Mouse (Mus musculus) heart, embryonic 12.5 days (tissue): ENCODE measurements around the gene Fdx1. TPM values are rescaled to one million over a fixed set of nuclear protein-coding genes. Genes with fewer than 3 reads are reported as not detected.

Experiments used
- ATAC-seq: fragments of 200-750 bp; cut with Nextera tagmentation; 2 replicates; pipeline ENCODE4 v1.8.0; 2017; ENCODE audit warnings: moderate TSS enrichment, moderate library complexity; ENCODE audit not compliant: insufficient number of reproducible peaks, low FRiP score
- H3K27ac ChIP-seq: fragments of 300-500 bp; sonication (generic); 2 replicates; pipeline ENCODE4 v1.5.1; 2016; ENCODE audit warnings: mild to moderate bottlenecking, moderate library complexity; ENCODE audit not compliant: poor library complexity, severe bottlenecking
- H3K27me3 ChIP-seq: fragments of 300-500 bp; sonication (generic); replicated peaks from 2 replicates; pipeline ENCODE4 v1.6.1; 2016; ENCODE audit warnings: mild to moderate bottlenecking, moderate library complexity
- H3K36me3 ChIP-seq: fragments of 300-500 bp; sonication (generic); 2 replicates; pipeline ENCODE4 v1.6.1; 2016; ENCODE audit warnings: mild to moderate bottlenecking, moderate library complexity
- H3K4me1 ChIP-seq: fragments of 300-500 bp; sonication (generic); replicated peaks from 2 replicates; pipeline ENCODE4 v1.6.1; 2016; ENCODE audit warnings: mild to moderate bottlenecking
- H3K4me2 ChIP-seq: fragments of 300-500 bp; sonication (generic); 2 replicates; pipeline ENCODE4 v1.6.1; 2016; ENCODE audit warnings: mild to moderate bottlenecking, moderate library complexity
- H3K4me3 ChIP-seq: fragments of 300-500 bp; sonication (generic); 2 replicates; pipeline ENCODE4 v1.5.1; 2016; ENCODE audit warnings: mild to moderate bottlenecking
- H3K9ac ChIP-seq: fragments of 300-500 bp; sonication (generic); 2 replicates; pipeline ENCODE4 v1.6.1; 2016; ENCODE audit warnings: mild to moderate bottlenecking, moderate library complexity
- H3K9me3 ChIP-seq: fragments of 300-500 bp; sonication (generic); replicated peaks from 2 replicates; pipeline ENCODE4 v1.6.1; 2016; ENCODE audit warnings: mild to moderate bottlenecking, moderate library complexity
- WGBS: fragments of 180-500 bp; shearing (Covaris S2); methylation state at CpG from one replicate; pipeline ENCODE4 v1.1.7; 2016; 5-methylcytosine and 5-hydroxymethylcytosine counted together
- polyA plus RNA-seq: library from polyadenylated mRNA; unstranded; fragments of >200 nt; fragmentation: Nextera tagmentation; extraction: Ambion mirVana; gene quantifications from 2 replicates; pipeline ENCODE4 v1.2.1, GENCODE M21; 2016

Gene Fdx1
- polyA plus RNA-seq, 1 experiment from 2014 or later, result 100 TPM

GRCm38 (mm10) chr9:51960331-51960730 is 3.0 kb downstream of the Fdx1 start:
- Histone ChIP-seq H3K36me3 (peaks cover 12% of the 10 kb centered on the region), H3K4me2 (no peak overlapping the region), H3K27me3 (no peaks in the 10 kb centered on the region), H3K4me1 (peaks cover 33% of the 10 kb centered on the region), H3K9me3 (no peaks in the 10 kb centered on the region), H3K4me3 (no peak overlapping the region), H3K27ac (no peak overlapping the region), H3K9ac (no peak overlapping the region)
- WGBS, result 80% methylated on average over 2 of the region's 2 CpGs
- ATAC-seq, result no peak

DNA sequence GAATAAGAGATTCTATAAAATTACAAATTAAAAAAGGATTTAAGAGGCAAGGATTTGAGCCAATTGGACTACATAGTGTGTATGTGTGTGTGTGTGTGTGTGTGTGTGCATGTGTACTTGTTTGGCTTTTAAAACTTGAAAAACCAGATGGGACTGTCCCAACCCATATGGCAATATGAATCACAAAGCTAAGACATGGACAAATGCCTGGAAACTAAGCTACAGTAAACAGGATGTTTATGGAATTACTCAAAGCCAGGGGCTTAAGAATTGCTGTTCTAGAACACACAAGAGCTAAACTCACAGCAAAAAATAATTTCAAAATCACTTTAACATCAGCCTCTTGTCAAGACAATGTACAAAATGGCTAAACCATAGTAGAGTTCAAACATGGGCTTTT is 4.4 kb downstream of the Fdx1 start:
- H3K9ac ChIP-seq, result no peak overlapping the region
- H3K4me1 ChIP-seq, result peaks cover 30% of the 10 kb centered on the region
- no peak overlapping the region for H3K4me2 ChIP-seq
- no peak for ATAC-seq
- H3K27me3 ChIP-seq, result no peaks in the 10 kb centered on the region
- H3K9me3 ChIP-seq, result no peaks in the 10 kb centered on the region
- H3K27ac ChIP-seq, result no peak overlapping the region
- no peak overlapping the region for H3K4me3 ChIP-seq
- peaks cover 22% of the 10 kb centered on the region for H3K36me3 ChIP-seq

- Histone ChIP-seq H3K27ac (no peak overlapping the region), H3K36me3 (peaks cover 28% of the 10 kb centered on the region), H3K4me1 (peaks cover 25% of the 10 kb centered on the region), H3K9me3 (no peaks in the 10 kb centered on the region), H3K27me3 (no peaks in the 10 kb centered on the region), H3K4me3 (no peak overlapping the region), H3K9ac (no peak overlapping the region), H3K4me2 (no peak overlapping the region)
- WGBS, result 30% methylated on average over 8 of the region's 8 CpGs
- ATAC-seq, result no peak
These were observed 6.3 kb downstream of the Fdx1 start for GRCm38 (mm10) chr9:51957025-51957424.

DNA sequence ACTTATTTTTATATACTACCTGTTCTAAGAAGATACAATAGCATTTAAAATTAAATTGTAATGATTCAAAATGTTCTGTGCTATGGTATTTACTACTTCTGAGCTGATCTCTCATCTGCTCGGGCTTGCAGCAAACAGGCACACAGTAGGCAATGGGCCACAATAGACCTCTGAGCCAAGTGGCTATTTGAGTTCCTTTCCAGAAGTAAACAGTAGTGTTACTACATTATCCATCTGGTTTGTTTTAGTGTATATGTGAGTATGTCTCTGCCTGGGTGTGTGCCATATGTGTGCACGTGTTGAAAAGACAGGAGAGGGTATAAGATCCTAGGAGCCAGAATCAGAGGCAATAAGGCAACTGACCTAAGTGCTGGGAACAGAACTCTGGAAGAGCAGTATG is 6.9 kb downstream of the Fdx1 start:
- Histone ChIP-seq H3K4me1 (peaks cover 20% of the 10 kb centered on the region), H3K27me3 (no peaks in the 10 kb centered on the region), H3K9me3 (no peaks in the 10 kb centered on the region), H3K27ac (no peak overlapping the region), H3K9ac (no peak overlapping the region), H3K4me3 (no peak overlapping the region), H3K36me3 (peaks cover 30% of the 10 kb centered on the region), H3K4me2 (no peak overlapping the region)
- ATAC-seq, result no peak
- 76% methylated on average over 2 of the region's 2 CpGs for WGBS

- H3K9me3 ChIP-seq, result no peaks in the 10 kb centered on the region
- no peak overlapping the region for H3K27ac ChIP-seq
- H3K4me3 ChIP-seq, result no peak overlapping the region
- peaks cover 42% of the 10 kb centered on the region for H3K36me3 ChIP-seq
- H3K9ac ChIP-seq, result no peak overlapping the region
- 0 out of 2 replicates have a peak, but pooled peaks cover 4% of the 10 kb centered on the region for H3K4me1 ChIP-seq
- H3K27me3 ChIP-seq, result no peaks in the 10 kb centered on the region
- 70% methylated on average over 2 of the region's 2 CpGs for WGBS
- H3K4me2 ChIP-seq, result no peak overlapping the region
- ATAC-seq, result no peak
These were observed 12.0 kb downstream of the Fdx1 start for GRCm38 (mm10) chr9:51951337-51951736.

- Histone ChIP-seq H3K9ac (no peak overlapping the region), H3K9me3 (no peaks in the 10 kb centered on the region), H3K4me3 (no peak overlapping the region), H3K4me2 (no peak overlapping the region), H3K4me1 (0 out of 2 replicates have a peak, but pooled peaks cover 4% of the 10 kb centered on the region), H3K27me3 (no peaks in the 10 kb centered on the region), H3K27ac (no peak overlapping the region), H3K36me3 (peaks cover 41% of the 10 kb centered on the region)
- 75% methylated on average over 1 of the region's 1 CpGs for WGBS
- ATAC-seq, result no peak
These were observed 12.7 kb downstream of the Fdx1 start for GRCm38 (mm10) chr9:51950667-51951066.

- Histone ChIP-seq H3K4me3 (no peak overlapping the region), H3K9me3 (no peaks in the 10 kb centered on the region), H3K4me2 (no peak overlapping the region), H3K9ac (no peak overlapping the region), H3K36me3 (peaks cover 37% of the 10 kb centered on the region), H3K27me3 (no peaks in the 10 kb centered on the region), H3K4me1 (0 out of 2 replicates have a peak, but pooled peaks cover 3% of the 10 kb centered on the region), H3K27ac (no peak overlapping the region)
- ATAC-seq, result no peak
- WGBS, result 84% methylated on average over 3 of the region's 3 CpGs
These were observed 13.1 kb downstream of the Fdx1 start for GRCm38 (mm10) chr9:51950225-51950624.

- Histone ChIP-seq H3K4me2 (no peak overlapping the region), H3K36me3 (peaks cover 40% of the 10 kb centered on the region), H3K9me3 (no peaks in the 10 kb centered on the region), H3K9ac (no peak overlapping the region), H3K27me3 (no peaks in the 10 kb centered on the region), H3K4me1 (no peaks in the 10 kb centered on the region), H3K27ac (no peak overlapping the region), H3K4me3 (no peak overlapping the region)
- no peak for ATAC-seq
- 83% methylated on average over 6 of the region's 6 CpGs for WGBS
These were observed 19.4 kb downstream of the Fdx1 start for GRCm38 (mm10) chr9:51943934-51944333.

GRCm38 (mm10) chr9:51934641-51935040 is 28.7 kb downstream of the Fdx1 start:
- peaks cover 10% of the 10 kb centered on the region; the same call in 1 of the 2 replicates for H3K4me1 ChIP-seq
- H3K4me2 ChIP-seq, result no peak overlapping the region
- no peak for ATAC-seq
- WGBS, result 41% methylated on average over 1 of the region's 1 CpGs
- no peaks in the 10 kb centered on the region for H3K27me3 ChIP-seq
- H3K4me3 ChIP-seq, result no peak overlapping the region
- H3K9me3 ChIP-seq, result no peaks in the 10 kb centered on the region
- H3K9ac ChIP-seq, result no peak overlapping the region
- H3K27ac ChIP-seq, result no peak overlapping the region
- H3K36me3 ChIP-seq, result no peaks in the 10 kb centered on the region; the same call in 1 of the 2 replicates

DNA sequence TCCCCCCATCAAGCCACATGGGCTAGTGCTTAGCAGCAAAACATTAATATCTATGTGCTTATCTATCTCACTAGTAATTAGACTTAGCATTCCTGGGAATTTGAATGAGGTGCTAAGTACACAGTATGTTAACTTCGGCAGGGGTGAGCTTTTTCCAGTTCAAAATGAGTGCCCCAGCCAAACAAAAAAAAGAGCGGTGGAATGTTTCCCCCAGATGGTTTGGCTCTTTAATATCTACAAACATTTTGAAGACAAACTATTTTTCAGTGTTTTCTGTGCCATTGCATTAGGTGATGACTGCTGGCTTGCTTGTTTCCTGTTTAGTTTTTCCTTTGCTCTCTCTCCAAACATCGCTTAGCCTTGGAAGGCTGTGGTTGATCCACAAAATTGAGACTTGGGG is 31.4 kb downstream of the Fdx1 start:
- Histone ChIP-seq H3K9ac (no peak overlapping the region), H3K4me3 (no peak overlapping the region), H3K4me1 (peaks cover 21% of the 10 kb centered on the region), H3K27me3 (no peaks in the 10 kb centered on the region), H3K9me3 (no peaks in the 10 kb centered on the region), H3K36me3 (no peaks in the 10 kb centered on the region; the same call in 1 of the 2 replicates), H3K4me2 (no peak overlapping the region), H3K27ac (no peak overlapping the region)
- WGBS, result 67% methylated on average over 3 of the region's 3 CpGs
- ATAC-seq, result no peak

DNA sequence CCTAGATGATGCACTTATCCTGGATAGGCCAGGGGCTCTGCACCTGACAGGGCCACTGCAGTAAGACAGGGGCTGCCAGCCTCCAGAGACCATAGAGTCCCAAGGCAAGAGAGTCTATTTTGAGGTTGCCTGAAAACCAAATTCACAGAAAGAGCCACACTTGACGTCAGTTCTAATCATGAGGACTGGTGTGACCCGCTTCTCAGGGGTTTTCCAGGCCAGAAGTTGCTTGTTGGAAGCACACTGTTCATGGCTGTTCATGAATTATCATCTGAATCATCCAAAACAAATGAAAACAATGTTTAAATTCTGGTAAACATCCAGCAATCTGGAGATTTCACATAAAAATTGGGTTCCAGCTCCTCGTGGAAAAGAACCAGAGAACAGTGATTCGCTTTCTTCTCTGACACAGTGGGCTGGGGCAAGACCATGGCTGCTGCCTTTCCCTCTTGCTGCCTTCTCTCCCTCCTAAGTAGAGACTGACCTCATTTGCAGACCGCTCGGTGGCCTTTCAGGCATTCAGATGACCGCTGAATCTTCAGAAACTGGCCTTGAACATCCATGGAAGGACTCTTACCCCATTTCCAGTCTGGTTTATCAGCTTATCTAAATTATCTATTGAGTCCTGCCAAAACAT is 32.2 kb downstream of the Fdx1 start:
- H3K36me3 ChIP-seq, result no peaks in the 10 kb centered on the region
- no peak overlapping the region for H3K27ac ChIP-seq
- no peaks in the 10 kb centered on the region for H3K27me3 ChIP-seq
- H3K4me3 ChIP-seq, result no peak overlapping the region
- peaks cover 21% of the 10 kb centered on the region for H3K4me1 ChIP-seq
- no peak overlapping the region for H3K9ac ChIP-seq
- H3K9me3 ChIP-seq, result no peaks in the 10 kb centered on the region
- ATAC-seq, result no peak
- 86% methylated on average over 7 of the region's 7 CpGs for WGBS
- H3K4me2 ChIP-seq, result no peak overlapping the region

DNA sequence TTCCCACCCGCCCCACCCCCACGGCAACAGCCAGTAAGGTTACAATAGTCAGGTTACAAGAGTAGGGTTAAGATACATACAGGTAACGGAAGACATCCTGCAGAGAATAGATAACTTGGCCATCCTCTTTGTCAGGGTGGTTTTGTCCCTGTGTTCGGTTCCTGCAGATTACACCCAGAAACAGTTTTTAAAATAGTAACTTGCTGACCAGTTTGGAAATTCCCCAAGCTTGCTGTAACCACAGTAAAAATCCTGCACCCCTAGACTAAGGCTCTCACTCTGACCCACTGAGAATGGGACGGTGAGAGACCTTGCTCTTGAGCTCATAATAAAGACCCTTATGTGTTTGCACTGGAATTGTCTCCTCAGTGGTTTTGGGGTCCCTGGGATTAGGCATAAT is 33.4 kb downstream of the Fdx1 start:
- H3K4me3 ChIP-seq, result no peak overlapping the region
- no peak overlapping the region for H3K4me2 ChIP-seq
- ATAC-seq, result no peak
- no peak overlapping the region for H3K27ac ChIP-seq
- 75% methylated on average over 5 of the region's 5 CpGs for WGBS
- H3K27me3 ChIP-seq, result no peaks in the 10 kb centered on the region
- H3K9me3 ChIP-seq, result no peaks in the 10 kb centered on the region
- no peaks in the 10 kb centered on the region for H3K36me3 ChIP-seq
- H3K9ac ChIP-seq, result no peak overlapping the region
- H3K4me1 ChIP-seq, result peaks cover 19% of the 10 kb centered on the region
